Mouse (Mus musculus): ENCODE measurements at regions not wholly inside any gene's neighbourhood (a gene's known extent, or its start where the extent isn't known, plus 50 kb on each side); places are given as distances from the start of the nearest gene placed in this dataset.

DNA sequence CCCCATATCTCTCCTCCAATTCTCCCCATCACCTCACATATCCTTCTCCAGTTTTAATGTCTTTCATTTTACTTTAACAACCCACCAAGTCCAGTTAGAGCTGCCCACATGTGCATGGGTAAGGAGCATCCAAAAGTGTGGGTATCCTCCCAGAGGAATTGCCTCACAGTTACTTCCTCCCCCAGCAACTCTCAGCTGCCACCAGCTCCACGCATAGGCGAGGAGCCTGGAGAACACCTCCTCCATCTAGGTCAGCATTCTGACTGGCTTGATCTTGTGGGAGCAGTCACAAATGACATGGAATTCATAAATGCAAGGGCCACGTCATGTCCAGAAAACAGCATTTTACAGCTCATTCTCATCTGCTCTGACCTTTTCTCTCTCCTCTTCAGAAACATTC is 63.9 kb upstream of the Ldb2 start:
- DNase-seq (ENCODE audit: low spot score) (no peak), ATAC-seq (ENCODE audit: low FRiP score) (no peak)
- TF ChIP-seq CTCF (IDR thresholded peaks at IDR 0.05): no peak
- Histone ChIP-seq H3K9me3 (ENCODE audit: low read length) (no peaks in the 10 kb centered on the region), H3K4me2 (ENCODE audit: low read depth, low read length, poor library complexity, severe bottlenecking) (no peak overlapping the region), H3K9ac (replicated peaks; ENCODE audit: low read length, poor library complexity, severe bottlenecking) (no peak overlapping the region), H3K36me3 (ENCODE audit: insufficient read depth, low read length) (no peaks in the 10 kb centered on the region), H3K27ac (ENCODE audit: low read depth, low read length) (no peak overlapping the region), H3K4me3 (ENCODE audit: low read depth, low read length) (no peak overlapping the region), H3K4me1 (ENCODE audit: insufficient read depth, low read length) (no peaks in the 10 kb centered on the region), H3K27me3 (ENCODE audit: insufficient read depth, low read length) (no peaks in the 10 kb centered on the region)
- WGBS: 64% methylated on average over 3 of the region's 3 CpGs

DNA sequence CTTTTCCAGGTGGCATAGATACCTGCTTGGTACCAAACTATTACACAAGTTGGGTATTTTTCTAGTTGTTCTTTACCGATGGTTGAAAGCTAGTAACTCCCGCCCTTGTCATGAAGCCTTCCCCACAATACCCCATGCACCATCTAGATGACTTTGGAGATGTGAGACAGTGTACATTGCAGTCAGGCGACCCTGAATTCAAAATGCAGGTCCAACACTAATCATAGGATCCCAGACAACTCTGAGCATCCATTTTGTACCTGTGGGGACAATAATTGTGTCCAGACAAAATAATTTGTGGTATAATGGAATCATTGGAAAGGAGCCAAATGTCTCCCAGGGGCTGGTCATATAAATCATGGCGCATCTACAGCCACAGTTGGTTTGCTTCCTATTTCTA is 54.7 kb upstream of the Ldb2 start:
- H3K4me3 ChIP-seq (ENCODE audit: low read depth, low read length): no peak overlapping the region
- H3K9ac ChIP-seq (replicated peaks; ENCODE audit: low read length, poor library complexity, severe bottlenecking): no peak overlapping the region

More for the DNA sequence above, 54.7 kb upstream of the Ldb2 start:
- no peak overlapping the region for H3K4me2 ChIP-seq (ENCODE audit: low read depth, low read length, poor library complexity, severe bottlenecking)
- no peaks in the 10 kb centered on the region for H3K27me3 ChIP-seq (ENCODE audit: insufficient read depth, low read length)
- H3K27ac ChIP-seq (ENCODE audit: low read depth, low read length): no peak overlapping the region
- WGBS: 85% methylated on average over 4 of the region's 4 CpGs
- no peak for TF ChIP-seq CTCF (IDR thresholded peaks at IDR 0.05)
- no peak for ATAC-seq (ENCODE audit: low FRiP score)
- no peak for DNase-seq (ENCODE audit: low spot score)
- H3K9me3 ChIP-seq (ENCODE audit: low read length): no peaks in the 10 kb centered on the region
- no peaks in the 10 kb centered on the region for H3K4me1 ChIP-seq (ENCODE audit: insufficient read depth, low read length)
- no peaks in the 10 kb centered on the region for H3K36me3 ChIP-seq (ENCODE audit: insufficient read depth, low read length)
